Mouse (Mus musculus): Measurements from ENCODE around the gene Csnk1g2.
A peak's percentile ranks its signal among the peaks of the same experiment; 100 is the strongest.
"Not testable (repeated sequence)": the region's sequence is repeated elsewhere in the genome, so short reads cannot be mapped to it uniquely, and the experiment has no call there.

Gene Csnk1g2

GRCm38 (mm10) chr10:80623457-80624191 lies 986 bp downstream of the Csnk1g2 start:
- DNase-seq (ENCODE audit: low spot score): no peak

GRCm38 (mm10) chr10:80625764-80626163 lies 3.1 kb downstream of the Csnk1g2 start:
- DNase-seq (ENCODE audit: low spot score): no peak

GRCm38 (mm10) chr10:80627685-80628084 lies 5.0 kb downstream of the Csnk1g2 start:
- DNase-seq (ENCODE audit: low spot score): no peak

- DNase-seq (ENCODE audit: low spot score): no peak
These were observed 6.3 kb downstream of the Csnk1g2 start for GRCm38 (mm10) chr10:80628925-80629324.

- no peak for DNase-seq (ENCODE audit: low spot score)
These were observed 12.7 kb downstream of the Csnk1g2 start for GRCm38 (mm10) chr10:80635345-80635744.

- no peak for DNase-seq (ENCODE audit: low spot score)
These were observed 24.3 kb downstream of the Csnk1g2 start for GRCm38 (mm10) chr10:80646936-80647335.

- DNase-seq (ENCODE audit: low spot score): not testable (repeated sequence)
These were observed 27.3 kb downstream of the Csnk1g2 start for GRCm38 (mm10) chr10:80649910-80650309.

GRCm38 (mm10) chr10:80650392-80650791 lies 27.8 kb downstream of the Csnk1g2 start:
- no peak for DNase-seq (ENCODE audit: low spot score)

- DNase-seq (ENCODE audit: low spot score): no peak
These were observed 30.6 kb downstream of the Csnk1g2 start for GRCm38 (mm10) chr10:80653156-80653720.

- no peak for DNase-seq (ENCODE audit: low spot score)
These were observed 32.2 kb downstream of the Csnk1g2 start for GRCm38 (mm10) chr10:80654866-80655265.

GRCm38 (mm10) chr10:80655406-80656129 lies 32.9 kb downstream of the Csnk1g2 start:
- no peak for DNase-seq (ENCODE audit: low spot score)

- DNase-seq (ENCODE audit: low spot score): peak; percentile 98
These were observed 33.7 kb downstream of the Csnk1g2 start for GRCm38 (mm10) chr10:80656130-80656862.

GRCm38 (mm10) chr10:80656863-80657623 lies 34.4 kb downstream of the Csnk1g2 start, which contains the start of gene Btbd2:
TSS of gene Btbd2 (minus strand) at chr10:80657071.
- no peak for DNase-seq (ENCODE audit: low spot score)

- no peak for DNase-seq (ENCODE audit: low spot score)
These were observed 35.7 kb downstream of the Csnk1g2 start for GRCm38 (mm10) chr10:80658194-80658840.

- DNase-seq (ENCODE audit: low spot score): no peak
These were observed 36.2 kb downstream of the Csnk1g2 start for GRCm38 (mm10) chr10:80658841-80659202.

- DNase-seq (ENCODE audit: low spot score): peak; percentile 71
These were observed 36.6 kb downstream of the Csnk1g2 start for GRCm38 (mm10) chr10:80659213-80659612.

- DNase-seq (ENCODE audit: low spot score): no peak
These were observed 38.5 kb downstream of the Csnk1g2 start for GRCm38 (mm10) chr10:80661149-80661548.

GRCm38 (mm10) chr10:80663485-80664196 lies 41.0 kb downstream of the Csnk1g2 start:
- no peak for DNase-seq (ENCODE audit: low spot score)

GRCm38 (mm10) chr10:80664197-80665015 lies 41.8 kb downstream of the Csnk1g2 start:
- peak; percentile 83 for DNase-seq (ENCODE audit: low spot score)

- DNase-seq (ENCODE audit: low spot score): peak; percentile 54
These were observed 42.4 kb downstream of the Csnk1g2 start for GRCm38 (mm10) chr10:80665016-80665380.
